Mouse (Mus musculus): Measurements from ENCODE around the gene Prss16. TPM values are rescaled to one million over a fixed set of nuclear protein-coding genes. Genes with fewer than 3 reads are reported as not detected.

Prss16 gene
- total and polyA plus RNA-seq, 3 experiments, result 0.47 TPM; not detected in 2

- H3K9me3 ChIP-seq (replicated peaks; ENCODE audit: insufficient read depth, low read length), result no peaks in the 10 kb centered on the region
- peaks cover 0 to 3% of the 10 kb centered on the region in 2 experiments; a peak in 2 of 4 replicates for H3K36me3 ChIP-seq (ENCODE audit: control insufficient read depth in 1 of 2, insufficient read depth in 2 of 2, low read length in 2 of 2)
- no peaks in the 10 kb centered on the region; a peak in 1 of 4 replicates for H3K4me1 ChIP-seq (ENCODE audit: control insufficient read depth in 1 of 2, insufficient read depth in 2 of 2, low read length in 2 of 2)
- no peak for DNase-seq (ENCODE audit: low read depth, low spot score)
- TF ChIP-seq MAFK (IDR thresholded peaks at IDR 0.05; ENCODE audit: borderline replicate concordance, low read depth, low read length) (no peak), HCFC1 (IDR thresholded peaks at IDR 0.05; ENCODE audit: low read depth, low read length) (no peak), GATA1 (IDR thresholded peaks at IDR 0.05; ENCODE audit: low read depth, low read length) (no peak), CTCF (IDR thresholded peaks at IDR 0.05 in 2 of 3, conservative IDR thresholded peaks at IDR 0.05 in 1 of 3; ENCODE audit: control insufficient read depth in 1 of 3, insufficient read depth in 1 of 3, low read depth in 2 of 3, low read length in 3 of 3, poor library complexity in 1 of 3, severe bottlenecking in 1 of 3) (no peak), MAX (IDR thresholded peaks at IDR 0.05; ENCODE audit: low read length) (no peak), KAT2A (conservative IDR thresholded peaks at IDR 0.05; ENCODE audit: low read depth, low read length) (no peak)
- H3K9ac ChIP-seq (ENCODE audit: control insufficient read depth, low read depth, low read length, poor library complexity, severe bottlenecking), result no peak overlapping the region
- H3K4me3 ChIP-seq (ENCODE audit: control insufficient read depth in 1 of 2, insufficient read depth in 1 of 2, low read depth in 2 of 2, low read length in 2 of 2), result no peak overlapping the region
- H3K27ac ChIP-seq (ENCODE audit: control insufficient read depth, low read depth, low read length), result no peak overlapping the region
- H3K27me3 ChIP-seq (ENCODE audit: control insufficient read depth in 1 of 2, insufficient read depth in 2 of 2, low read length in 2 of 2), result peaks cover 2 to 10% of the 10 kb centered on the region in 2 experiments; a peak in 3 of 4 replicates
- no peaks in the 10 kb centered on the region for H3K79me2 ChIP-seq (ENCODE audit: control insufficient read depth, insufficient read depth, low read length, poor library complexity)
Observed at GRCm38 (mm10) chr13:22008707-22009106, 835 bp downstream of the Prss16 start.

- no peak for TF ChIP-seq ZMIZ1 (IDR thresholded peaks at IDR 0.05; ENCODE audit: low read depth, low read length)
- TF ChIP-seq TCF12 (IDR thresholded peaks at IDR 0.05; ENCODE audit: low read depth, low read length), result no peak
- no peak for TF ChIP-seq GATA1 (IDR thresholded peaks at IDR 0.05; ENCODE audit: low read depth, low read length)
- TF ChIP-seq MAX (IDR thresholded peaks at IDR 0.05; ENCODE audit: low read length), result no peak
- no peak for TF ChIP-seq HCFC1 (IDR thresholded peaks at IDR 0.05; ENCODE audit: low read depth, low read length)
- TF ChIP-seq POLR2A (IDR thresholded peaks at IDR 0.05; ENCODE audit: control insufficient read depth in 1 of 2, insufficient read depth in 1 of 2, low read depth in 1 of 2, low read length in 2 of 2, poor library complexity in 1 of 2), result no peak
- TF ChIP-seq MAZ (IDR thresholded peaks at IDR 0.05; ENCODE audit: low read depth, low read length), result no peak
- TF ChIP-seq CHD1 (IDR thresholded peaks at IDR 0.05; ENCODE audit: low read depth, low read length), result no peak
- TF ChIP-seq MAFK (IDR thresholded peaks at IDR 0.05; ENCODE audit: borderline replicate concordance, low read depth, low read length), result no peak
- TF ChIP-seq RCOR1 (IDR thresholded peaks at IDR 0.05; ENCODE audit: low read depth, low read length), result no peak
- TF ChIP-seq ETS1 (IDR thresholded peaks at IDR 0.05; ENCODE audit: low read depth, low read length), result no peak
- TF ChIP-seq NELFE (IDR thresholded peaks at IDR 0.05; ENCODE audit: low read depth, low read length), result no peak
- Histone ChIP-seq H3K9ac (ENCODE audit: control insufficient read depth, low read depth, low read length, poor library complexity, severe bottlenecking) (no peak overlapping the region), H3K4me1 (ENCODE audit: control insufficient read depth in 1 of 2, insufficient read depth in 2 of 2, low read length in 2 of 2) (peaks cover 0 to 4% of the 10 kb centered on the region in 2 experiments; a peak in 2 of 4 replicates), H3K9me3 (replicated peaks; ENCODE audit: insufficient read depth, low read length) (no peaks in the 10 kb centered on the region), H3K27me3 (ENCODE audit: control insufficient read depth in 1 of 2, insufficient read depth in 2 of 2, low read length in 2 of 2) (peaks cover 2 to 10% of the 10 kb centered on the region in 2 experiments; a peak in 3 of 4 replicates), H3K27ac (ENCODE audit: control insufficient read depth, low read depth, low read length) (no peak overlapping the region), H3K36me3 (ENCODE audit: control insufficient read depth in 1 of 2, insufficient read depth in 2 of 2, low read length in 2 of 2) (peaks cover 0 to 3% of the 10 kb centered on the region in 2 experiments; a peak in 2 of 4 replicates), H3K4me3 (ENCODE audit: control insufficient read depth in 1 of 2, insufficient read depth in 1 of 2, low read depth in 2 of 2, low read length in 2 of 2) (no peak overlapping the region), H3K79me2 (ENCODE audit: control insufficient read depth, insufficient read depth, low read length, poor library complexity) (no peaks in the 10 kb centered on the region)
- DNase-seq (ENCODE audit: low read depth, low spot score), result no peak
Observed at GRCm38 (mm10) chr13:22007872-22008271, 1.7 kb downstream of the Prss16 start.

- Histone ChIP-seq H3K27ac (ENCODE audit: control insufficient read depth, low read depth, low read length) (no peak overlapping the region), H3K27me3 (ENCODE audit: control insufficient read depth in 1 of 2, insufficient read depth in 2 of 2, low read length in 2 of 2) (peaks cover 2 to 10% of the 10 kb centered on the region in 2 experiments; a peak in 3 of 4 replicates), H3K79me2 (ENCODE audit: control insufficient read depth, insufficient read depth, low read length, poor library complexity) (no peaks in the 10 kb centered on the region), H3K9ac (ENCODE audit: control insufficient read depth, low read depth, low read length, poor library complexity, severe bottlenecking) (no peak overlapping the region), H3K9me3 (replicated peaks; ENCODE audit: insufficient read depth, low read length) (no peaks in the 10 kb centered on the region), H3K4me1 (ENCODE audit: control insufficient read depth in 1 of 2, insufficient read depth in 2 of 2, low read length in 2 of 2) (peaks cover 0 to 9% of the 10 kb centered on the region in 2 experiments; a peak in 2 of 4 replicates), H3K36me3 (ENCODE audit: control insufficient read depth in 1 of 2, insufficient read depth in 2 of 2, low read length in 2 of 2) (peaks cover 0 to 6% of the 10 kb centered on the region in 2 experiments; a peak in 2 of 4 replicates), H3K4me3 (ENCODE audit: control insufficient read depth in 1 of 2, insufficient read depth in 1 of 2, low read depth in 2 of 2, low read length in 2 of 2) (no peak overlapping the region)
- no peak for DNase-seq (ENCODE audit: low read depth, low spot score)
- TF ChIP-seq ZKSCAN1 (IDR thresholded peaks at IDR 0.05; ENCODE audit: low read depth, low read length) (no peak), POLR2A (IDR thresholded peaks at IDR 0.05; ENCODE audit: control insufficient read depth in 1 of 2, insufficient read depth in 1 of 2, low read depth in 1 of 2, low read length in 2 of 2, poor library complexity in 1 of 2) (no peak), BHLHE40 (IDR thresholded peaks at IDR 0.05; ENCODE audit: borderline replicate concordance, low read depth, low read length) (no peak), TAL1 (IDR thresholded peaks at IDR 0.05; ENCODE audit: low read length) (no peak), MAZ (IDR thresholded peaks at IDR 0.05; ENCODE audit: low read depth, low read length) (no peak), MEF2A (IDR thresholded peaks at IDR 0.05; ENCODE audit: extremely low read depth, insufficient replicate concordance, low read depth, low read length, poor library complexity, severe bottlenecking) (no peak), ZNF384 (IDR thresholded peaks at IDR 0.05; ENCODE audit: low read depth, low read length) (no peak), NRF1 (IDR thresholded peaks at IDR 0.05; ENCODE audit: insufficient read depth, low read depth, low read length, poor library complexity, severe bottlenecking) (no peak), MAFK (IDR thresholded peaks at IDR 0.05; ENCODE audit: borderline replicate concordance, low read depth, low read length) (no peak), TCF12 (IDR thresholded peaks at IDR 0.05; ENCODE audit: low read depth, low read length) (no peak), TBP (IDR thresholded peaks at IDR 0.05; ENCODE audit: low read depth, low read length) (no peak), USF2 (IDR thresholded peaks at IDR 0.05; ENCODE audit: borderline replicate concordance in 1 of 2, insufficient read depth in 1 of 2, low read depth in 1 of 2, low read length in 2 of 2) (no peak), CHD1 (IDR thresholded peaks at IDR 0.05; ENCODE audit: low read depth, low read length) (no peak), RCOR1 (IDR thresholded peaks at IDR 0.05; ENCODE audit: low read depth, low read length) (no peak), POLR2AphosphoS5 (IDR thresholded peaks at IDR 0.05; ENCODE audit: borderline replicate concordance, low read depth, low read length) (no peak)
Observed at GRCm38 (mm10) chr13:22007121-22007510, 2.4 kb downstream of the Prss16 start.
